Mouse (Mus musculus) heart, adult 2 months (tissue): ENCODE measurements at regions not wholly inside any gene's neighbourhood (a gene's known extent, or its start where the extent isn't known, plus 50 kb on each side); places are given as distances from the start of the nearest gene placed in this dataset.

Source experiments
- CTCF ChIP-seq: fragments of 200-600 bp; IDR thresholded peaks from 2 replicates; pipeline ENCODE4 v1.8.1; 2022; ENCODE audit warnings: antibody characterized with exemption, mild to moderate bottlenecking, moderate library complexity
- EP300 ChIP-seq: fragments of 200-500 bp; IDR thresholded peaks from 2 replicates; pipeline ENCODE4 v1.6.1; 2011; ENCODE audit warnings: low read depth, low read length, control low read depth; ENCODE audit not compliant: insufficient read depth

GRCm38 (mm10) chr14:46195939-46196338 is 183.3 kb upstream of the Gm15217 start:
- TF ChIP-seq CTCF (no peak), EP300 (no peak)
